In the genomic region with DNA sequence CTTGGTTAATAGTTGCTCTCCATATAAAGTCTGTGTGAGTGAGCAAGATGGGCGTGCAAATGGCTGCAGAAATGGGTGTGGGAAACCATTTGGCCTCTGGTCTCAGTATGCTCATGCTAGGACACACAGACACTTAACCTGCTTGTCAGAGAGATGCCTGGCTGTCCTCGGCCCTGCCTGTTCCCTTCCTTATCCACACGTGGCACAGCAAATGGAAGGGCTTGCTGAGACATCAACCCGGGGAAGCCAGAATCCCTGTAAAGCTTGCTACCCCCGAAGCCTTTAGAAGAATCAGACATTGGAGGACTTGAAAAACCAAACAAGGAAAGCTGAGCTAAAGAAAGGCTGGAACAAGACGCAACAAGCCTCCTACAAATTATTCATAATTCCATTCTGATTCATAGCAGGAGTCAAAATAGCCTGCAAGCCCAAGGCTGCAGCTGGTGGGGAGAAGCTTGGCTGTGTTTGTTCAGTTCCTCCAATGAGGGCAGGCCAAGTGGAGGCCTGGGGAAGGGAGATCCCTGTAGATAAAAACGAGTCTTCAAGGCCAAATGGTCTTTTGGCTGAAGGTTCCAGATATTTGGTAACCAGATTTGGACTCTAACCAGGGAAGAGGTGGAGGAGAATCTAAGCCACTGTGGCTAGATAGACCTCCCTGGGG, we compare ENCODE assay signal across 9 mouse cellular contexts.
DNase-seq lines count a peak whose midpoint lies in the region; ATAC-seq and TF ChIP-seq lines count a peak whose summit lies in the region.
"Had no signal": no experiment of that assay in that cellular context is flagged by ENCODE, and none has a peak within 500 bp of the region (broad histone marks: within the 10 kb centered on the region; RNA-seq: fewer than 3 reads in every experiment).

No protein-coding gene starts in this region.

- ATAC-seq in limb, embryonic 13.5 days (ENCODE audit: low FRiP score, low read depth): no peak
- no peak for ATAC-seq in stomach, embryonic 14.5 days (ENCODE audit: insufficient number of reproducible peaks, insufficient read depth, low FRiP score, low read depth)
- no peak for ATAC-seq in forebrain, embryonic 13.5 days

- H3K27me3 ChIP-seq in limb, embryonic 13.5 days: no peaks in the 10 kb centered on the region
- H3K27me3 ChIP-seq in limb, embryonic 10.5 days (ENCODE audit: low read depth, poor library complexity, severe bottlenecking): no peaks in the 10 kb centered on the region
- H3K27me3 ChIP-seq in stomach, embryonic 14.5 days (ENCODE audit: control insufficient read depth, insufficient read depth, low read length): no peaks in the 10 kb centered on the region
- H3K27me3 ChIP-seq in forebrain, embryonic 13.5 days: no peaks in the 10 kb centered on the region
- no peaks in the 10 kb centered on the region for H3K27me3 ChIP-seq in thymus, adult 2 months (ENCODE audit: control insufficient read depth, insufficient read depth, low read length)

- peaks cover 37% of the 10 kb centered on the region for H3K4me1 ChIP-seq in limb, embryonic 13.5 days
- H3K4me1 ChIP-seq in limb, embryonic 10.5 days: peaks cover 34% of the 10 kb centered on the region
- peaks cover 23% of the 10 kb centered on the region for H3K4me1 ChIP-seq in stomach, embryonic 14.5 days (ENCODE audit: control insufficient read depth, insufficient read depth, low read length)
- peaks cover 20% of the 10 kb centered on the region for H3K4me1 ChIP-seq in forebrain, embryonic 13.5 days
- no peaks in the 10 kb centered on the region for H3K4me1 ChIP-seq in thymus, adult 2 months (replicated peaks; ENCODE audit: control insufficient read depth, insufficient read depth, low read length)

- no peaks in the 10 kb centered on the region for H3K9me3 ChIP-seq in limb, embryonic 13.5 days
- H3K9me3 ChIP-seq in limb, embryonic 10.5 days (replicated peaks): no peaks in the 10 kb centered on the region
- no peaks in the 10 kb centered on the region for H3K9me3 ChIP-seq in stomach, embryonic 14.5 days (ENCODE audit: control insufficient read depth, low read depth, low read length)
- no peaks in the 10 kb centered on the region for H3K9me3 ChIP-seq in forebrain, embryonic 13.5 days (replicated peaks)
- H3K9me3 ChIP-seq: midbrain, embryonic 12.5 days had no signal

- no peak for TF ChIP-seq POLR2A in thymus, adult 2 months (IDR thresholded peaks at IDR 0.05; ENCODE audit: control insufficient read depth, extremely low read depth, insufficient read depth, low read length, poor library complexity)

- H3K36me3 ChIP-seq in limb, embryonic 13.5 days: no peaks in the 10 kb centered on the region
- no peaks in the 10 kb centered on the region for H3K36me3 ChIP-seq in limb, embryonic 10.5 days
- H3K36me3 ChIP-seq in stomach, embryonic 14.5 days (ENCODE audit: control insufficient read depth, insufficient read depth, low read length): no peaks in the 10 kb centered on the region
- no peaks in the 10 kb centered on the region for H3K36me3 ChIP-seq in forebrain, embryonic 13.5 days (ENCODE audit: poor library complexity, severe bottlenecking)
- no peaks in the 10 kb centered on the region for H3K36me3 ChIP-seq in thymus, adult 2 months (ENCODE audit: control insufficient read depth, insufficient read depth, low read length)
- H3K36me3 ChIP-seq: midbrain, embryonic 12.5 days had no signal

- no peak overlapping the region for H3K9ac ChIP-seq in limb, embryonic 13.5 days
- H3K9ac ChIP-seq in stomach, embryonic 14.5 days (replicated peaks; ENCODE audit: low read depth, low read length): no peak overlapping the region
- no peak overlapping the region for H3K9ac ChIP-seq in forebrain, embryonic 13.5 days
- H3K9ac ChIP-seq: midbrain, embryonic 12.5 days had no signal

- H3K27ac ChIP-seq in limb, embryonic 13.5 days: peak overlapping the region; percentile 48; the same call in 1 of the 2 replicates
- no peak overlapping the region for H3K27ac ChIP-seq in limb, embryonic 10.5 days
- peak overlapping the region; percentile 67; the same call in 1 of the 2 replicates for H3K27ac ChIP-seq in stomach, embryonic 14.5 days (ENCODE audit: low read length)
- no peak overlapping the region for H3K27ac ChIP-seq in forebrain, embryonic 13.5 days
- H3K27ac ChIP-seq in thymus, adult 2 months (ENCODE audit: control insufficient read depth, insufficient read depth, low read length): no peak overlapping the region
- H3K27ac ChIP-seq: midbrain, embryonic 12.5 days had no signal

- no peak for DNase-seq in limb, embryonic 10.5 days (ENCODE audit: low spot score)
- peak; percentile 71 to 78 for DNase-seq in adrenal gland, postnatal 36 days
- peak; percentile 50 for DNase-seq in heart, postnatal 10 days
- DNase-seq in thymus, postnatal 25 days: no peak
- DNase-seq in thymus, adult 2 months: no peak

- H3K4me2 ChIP-seq in limb, embryonic 13.5 days (replicated peaks): no peak overlapping the region
- no peak overlapping the region for H3K4me2 ChIP-seq in stomach, embryonic 14.5 days (replicated peaks; ENCODE audit: low read depth, low read length)
- H3K4me2 ChIP-seq in forebrain, embryonic 13.5 days: no peak overlapping the region
- H3K4me2 ChIP-seq: midbrain, embryonic 12.5 days had no signal

- TF ChIP-seq CTCF in thymus, adult 2 months (IDR thresholded peaks at IDR 0.05; ENCODE audit: borderline replicate concordance, control insufficient read depth, extremely low read depth, insufficient read depth, low read length, poor library complexity): no peak

- intact Hi-C loops in heart, postnatal 10 days (cut with DNase I): no loop called here

- WGBS in limb, embryonic 13.5 days: 60% methylated on average over 7 of the region's 7 CpGs
- WGBS in limb, embryonic 10.5 days: 61% methylated on average over 7 of the region's 7 CpGs
- 43% methylated on average over 7 of the region's 7 CpGs for WGBS in stomach, embryonic 14.5 days
- WGBS in forebrain, embryonic 13.5 days: 60% methylated on average over 7 of the region's 7 CpGs
- 76% methylated on average over 7 of the region's 7 CpGs for WGBS in thymus, adult 2 months

- no peak overlapping the region for H3K4me3 ChIP-seq in limb, embryonic 13.5 days
- no peak overlapping the region for H3K4me3 ChIP-seq in limb, embryonic 10.5 days
- no peak overlapping the region for H3K4me3 ChIP-seq in stomach, embryonic 14.5 days (ENCODE audit: low read depth, low read length)
- no peak overlapping the region for H3K4me3 ChIP-seq in forebrain, embryonic 13.5 days
- no peak overlapping the region for H3K4me3 ChIP-seq in thymus, adult 2 months (ENCODE audit: control insufficient read depth, insufficient read depth, low read length)
- H3K4me3 ChIP-seq: midbrain, embryonic 12.5 days had no signal

Comparison
In these comparisons a context has a peak if more than half of its experiments do, and no peak if none do; other contexts are left out.
1. H3K27ac ChIP-seq: peak in limb, embryonic 13.5 days (single experiment) and stomach, embryonic 14.5 days (single experiment); none in limb, embryonic 10.5 days (single experiment), forebrain, embryonic 13.5 days (single experiment) and thymus, adult 2 months (single experiment).
2. DNase-seq: peak in adrenal gland, postnatal 36 days (2 of 2) and heart, postnatal 10 days (2 of 2); none in limb, embryonic 10.5 days (single experiment), thymus, postnatal 25 days (single experiment) and thymus, adult 2 months (single experiment).